Mouse (Mus musculus): ENCODE measurements around the gene Cadm4.
A peak's percentile ranks its signal among the peaks of the same experiment; 100 is the strongest.

The Cadm4 gene

GRCm38 (mm10) chr7:24533806-24534205 is 52.0 kb downstream of the Cadm4 start:
- DNase-seq = no peak

- DNase-seq = no peak
Measured at GRCm38 (mm10) chr7:24534301-24534700, 52.5 kb downstream of the Cadm4 start.

GRCm38 (mm10) chr7:24537081-24537480 is 55.3 kb downstream of the Cadm4 start:
- no peak for DNase-seq

GRCm38 (mm10) chr7:24537591-24537990 is 55.8 kb downstream of the Cadm4 start:
- no peak for DNase-seq

GRCm38 (mm10) chr7:24538154-24538553 is 56.3 kb downstream of the Cadm4 start:
- peak; percentile 45 for DNase-seq

GRCm38 (mm10) chr7:24538701-24539100 is 56.9 kb downstream of the Cadm4 start:
- DNase-seq = no peak

GRCm38 (mm10) chr7:24539686-24540085 is 57.9 kb downstream of the Cadm4 start:
- DNase-seq = no peak

- no peak for DNase-seq
Measured at GRCm38 (mm10) chr7:24544506-24544905, 62.7 kb downstream of the Cadm4 start.

GRCm38 (mm10) chr7:24546068-24546614 is 64.3 kb downstream of the Cadm4 start, which contains the start of the genes Pinlyp and Xrcc1:
TSS of gene Pinlyp (minus strand) at chr7:24546118.
TSS of gene Xrcc1 (plus strand) at chr7:24546289.
- DNase-seq = no peak

- DNase-seq = peak; percentile 99
Measured at GRCm38 (mm10) chr7:24546634-24547389, 65.0 kb downstream of the Cadm4 start.

- no peak for DNase-seq
Measured at GRCm38 (mm10) chr7:24547534-24548036, 65.8 kb downstream of the Cadm4 start.

GRCm38 (mm10) chr7:24551985-24552759 is 70.3 kb downstream of the Cadm4 start:
- DNase-seq = no peak

Measured in right cerebral cortex, postnatal 25 days (tissue).